Mouse (Mus musculus): ENCODE results near the gene Fam129a.

DNA sequence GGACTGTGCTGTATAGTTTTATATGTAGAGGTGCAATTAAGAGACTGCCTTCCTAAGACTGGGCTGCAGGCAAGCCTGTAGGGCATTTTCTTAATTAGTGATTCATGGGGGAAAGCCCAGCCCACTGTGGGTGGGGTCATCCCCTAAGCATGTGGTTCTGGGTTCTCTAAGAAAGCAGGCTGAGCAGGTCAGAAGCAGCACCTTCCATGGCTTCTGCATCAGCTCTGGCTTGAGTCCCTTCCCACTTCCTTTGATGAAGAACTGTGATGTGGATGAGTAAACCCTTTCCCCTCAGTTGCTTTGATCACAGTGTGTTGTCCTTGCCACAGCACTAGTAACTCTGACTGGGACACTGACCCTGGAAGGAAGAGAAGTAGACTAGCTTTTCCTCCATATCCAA, 39.6 kb downstream of the Fam129a start:
- TF ChIP-seq EP300 (IDR thresholded peaks at IDR 0.05) (no peak), CTCF (IDR thresholded peaks at IDR 0.05) (no peak)

All from lung, postnatal 0 days (tissue).